Mouse (Mus musculus) fat pad, adult 2 months (tissue): ENCODE data around the gene Olfr78.

ENCODE experiments used
- DNase-seq: peaks from one replicate; pipeline ENCODE4 v3.0.0-alpha.2; 2011; ENCODE audit warnings: low read depth, low spot score; ENCODE audit errors: extremely low read depth

Gene Olfr78

DNA sequence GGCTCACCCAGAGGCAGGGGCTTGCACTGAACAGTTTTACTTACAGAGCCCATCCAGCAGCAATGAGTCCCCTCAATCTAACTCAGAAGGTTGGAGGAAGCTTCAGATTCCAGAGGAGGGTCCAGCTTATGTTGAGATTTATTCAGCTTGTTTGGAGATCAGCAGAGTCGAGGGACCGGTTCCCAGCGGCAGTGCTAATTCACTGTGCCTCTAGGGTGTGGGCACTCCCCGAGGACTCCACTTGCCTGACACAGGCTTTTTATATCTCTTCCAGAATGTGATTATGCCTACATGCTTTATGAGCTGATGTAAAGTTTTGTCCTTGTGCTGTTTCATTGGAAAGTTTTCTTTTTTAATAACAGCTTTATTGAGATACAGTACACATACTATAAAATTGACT is at the start of gene Olfr78, which contains the start of gene Olfr560:
Gene Olfr78, minus strand, starts transcription at position 206 of the 400 bp plus-strand sequence.
Gene Olfr560, minus strand, starts transcription at position 101 of the 400 bp plus-strand sequence.
- no peak for DNase-seq

DNA sequence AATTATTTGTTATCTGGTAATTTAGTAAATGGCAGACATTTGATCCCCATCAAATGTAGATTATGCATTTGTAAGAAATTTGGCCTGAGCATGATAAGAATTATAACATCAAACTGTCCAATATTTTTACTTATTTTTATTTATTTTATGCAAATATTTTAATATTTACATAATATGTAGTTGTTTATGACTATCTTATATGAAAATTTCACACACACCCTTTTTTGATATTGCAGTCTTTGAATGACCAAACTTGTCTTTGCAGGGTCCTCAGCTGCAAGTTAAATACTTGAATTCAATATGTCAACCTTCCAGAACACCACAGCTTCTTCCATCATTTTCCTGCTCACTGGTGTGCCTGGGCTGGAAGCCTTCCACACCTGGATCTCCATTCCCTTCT is 43.9 kb upstream of the Olfr78 start, which contains the start of gene Olfr564:
Gene Olfr564, plus strand, starts transcription at position 301 of the 400 bp plus-strand sequence.
- DNase-seq, result no peak

DNA sequence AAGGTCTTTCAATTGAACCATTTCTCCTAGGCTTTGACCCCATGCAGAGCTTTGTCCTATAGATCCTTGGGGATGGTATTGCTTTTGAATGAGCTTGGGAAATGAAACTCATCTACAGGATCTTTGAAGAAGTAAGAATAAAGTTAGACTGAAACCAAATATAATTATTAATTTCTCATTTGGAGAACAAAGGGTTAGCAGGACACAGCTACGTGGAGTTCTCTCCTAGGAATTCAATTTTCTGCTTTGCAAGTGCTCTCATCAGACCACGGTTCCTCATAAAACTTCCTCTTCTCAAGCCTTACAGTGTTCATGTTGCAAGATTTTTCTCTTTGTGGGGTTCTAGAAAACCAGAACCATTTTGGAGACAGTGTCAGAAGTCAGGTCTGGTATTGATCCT is 11.7 kb upstream of the Olfr78 start, which contains the start of gene Olfr561:
Gene Olfr561, plus strand, starts transcription at position 301 of the 400 bp plus-strand sequence.
- DNase-seq, result no peak

DNA sequence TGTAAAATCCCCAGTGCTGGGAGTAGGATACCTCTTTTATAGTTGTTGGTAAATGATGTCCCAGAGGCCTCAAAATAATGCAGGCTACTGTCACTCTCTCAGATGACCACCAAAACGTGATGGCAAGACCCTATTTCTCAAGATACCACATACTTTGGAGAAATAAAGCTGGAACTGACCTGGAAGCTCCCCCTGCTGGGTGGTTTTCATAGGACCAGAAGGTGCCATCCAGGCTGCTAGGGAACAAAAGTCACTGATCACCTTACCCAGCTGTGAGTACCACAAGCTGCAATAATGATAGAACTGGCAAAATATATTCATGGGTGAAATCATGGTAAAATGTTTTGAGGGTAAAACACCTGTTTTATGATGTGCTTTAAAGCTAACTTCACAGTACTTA is 7.2 kb downstream of the Olfr78 start:
- no peak for DNase-seq

DNA sequence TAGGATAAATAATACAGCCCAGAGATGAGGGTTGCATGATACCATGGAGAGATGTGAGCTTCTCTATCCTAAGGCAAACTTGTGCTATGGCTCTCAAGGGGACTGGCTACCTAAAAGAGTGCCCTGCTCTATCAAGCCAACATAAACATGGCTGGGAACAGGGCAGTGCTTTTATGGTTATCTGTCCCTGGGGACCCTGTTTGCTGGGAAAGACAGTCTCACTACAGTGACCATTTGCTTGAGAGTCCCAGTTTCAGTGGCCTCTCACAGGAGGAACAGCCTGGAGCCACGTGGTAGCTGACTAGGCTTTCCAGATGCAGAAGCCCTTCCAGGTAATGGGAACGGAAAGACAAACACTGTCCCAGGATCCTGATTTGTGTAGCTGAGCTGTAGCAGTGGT is 21.6 kb downstream of the Olfr78 start:
- no peak for DNase-seq

DNA sequence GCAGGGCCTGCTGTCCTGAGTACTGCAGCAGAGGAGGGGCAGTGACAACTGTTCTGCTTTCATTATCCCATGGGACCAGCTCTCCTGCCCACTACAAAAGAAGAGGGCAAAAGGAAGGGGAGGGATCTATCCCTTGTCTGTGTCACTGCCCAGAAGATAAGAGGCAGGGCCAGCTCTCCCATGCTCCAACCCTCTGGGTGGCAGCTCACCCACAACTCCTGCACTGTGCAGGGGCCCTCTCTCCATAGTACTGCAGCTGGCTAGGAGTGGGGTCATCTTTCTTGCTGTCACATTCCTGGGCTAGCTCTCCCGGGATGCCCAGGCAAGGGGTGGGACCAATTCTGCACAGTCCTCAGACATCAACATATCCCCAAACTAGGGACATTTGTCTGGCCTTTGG is 25.5 kb downstream of the Olfr78 start:
- DNase-seq, result no peak

DNA sequence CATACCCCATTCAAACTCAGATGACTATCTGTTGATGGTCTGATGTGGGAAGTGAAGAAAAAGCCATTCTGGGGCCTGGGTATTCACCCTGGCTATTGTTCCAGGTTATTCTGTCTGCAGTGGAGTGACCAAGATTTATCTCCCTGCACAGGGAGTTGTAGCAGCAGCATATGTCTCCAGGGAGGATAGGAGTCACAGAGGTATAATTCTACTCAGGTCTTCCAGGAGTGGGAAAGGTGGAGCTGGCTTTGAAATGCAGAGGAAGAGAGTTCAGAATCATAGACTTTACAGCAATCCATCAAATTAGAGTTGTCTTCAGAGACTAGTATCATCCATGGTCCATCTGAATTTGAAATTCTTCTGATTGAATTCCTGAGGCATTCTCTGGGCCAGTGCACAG is 31.9 kb downstream of the Olfr78 start, which contains the start of gene Olfr559:
Gene Olfr559, minus strand, starts transcription at position 101 of the 400 bp plus-strand sequence.
- no peak for DNase-seq

DNA sequence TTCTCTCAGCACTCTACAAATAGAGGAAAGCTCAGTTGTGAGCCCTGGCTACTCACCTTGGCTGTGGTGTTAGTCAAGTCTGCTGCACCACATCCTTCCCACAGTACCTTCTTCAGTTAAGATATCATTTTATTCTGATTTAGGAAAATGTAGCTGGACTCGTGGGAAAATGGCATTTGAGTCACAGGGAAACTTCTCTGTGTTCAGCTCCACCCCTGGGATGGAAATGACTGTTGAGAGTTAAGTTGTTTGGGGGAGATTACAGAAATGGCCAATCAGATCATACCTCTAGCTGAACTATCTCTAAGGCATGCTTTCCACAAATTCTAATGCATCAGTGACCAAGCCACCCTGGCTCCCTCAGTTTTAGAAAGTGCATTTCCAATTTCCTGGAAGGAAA is 40.3 kb downstream of the Olfr78 start, which contains the start of gene Olfr33:
Gene Olfr33, minus strand, starts transcription at position 101 of the 400 bp plus-strand sequence.
- DNase-seq, result no peak

DNA sequence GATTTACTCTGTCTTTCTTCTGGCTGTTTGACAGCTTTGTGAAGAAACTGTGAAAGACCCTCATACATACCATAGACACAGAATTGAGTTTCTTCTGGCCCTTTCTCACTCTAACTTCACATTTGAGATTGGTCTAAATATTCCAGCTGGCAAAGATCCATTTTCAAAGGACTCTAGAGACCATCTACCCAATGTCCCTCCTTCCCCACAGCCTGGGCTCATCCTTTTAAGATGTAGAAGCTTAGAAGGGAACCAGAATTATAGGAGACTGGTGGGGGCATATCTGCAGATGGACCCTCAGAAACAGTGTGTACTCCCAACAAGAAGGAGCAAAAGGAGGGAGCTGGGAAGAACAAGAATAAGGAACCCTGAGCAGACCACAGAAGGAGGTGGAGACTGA is 57.4 kb downstream of the Olfr78 start, which contains the start of gene Olfr558:
Gene Olfr558, plus strand, starts transcription at position 301 of the 400 bp plus-strand sequence.
- DNase-seq, result no peak

DNA sequence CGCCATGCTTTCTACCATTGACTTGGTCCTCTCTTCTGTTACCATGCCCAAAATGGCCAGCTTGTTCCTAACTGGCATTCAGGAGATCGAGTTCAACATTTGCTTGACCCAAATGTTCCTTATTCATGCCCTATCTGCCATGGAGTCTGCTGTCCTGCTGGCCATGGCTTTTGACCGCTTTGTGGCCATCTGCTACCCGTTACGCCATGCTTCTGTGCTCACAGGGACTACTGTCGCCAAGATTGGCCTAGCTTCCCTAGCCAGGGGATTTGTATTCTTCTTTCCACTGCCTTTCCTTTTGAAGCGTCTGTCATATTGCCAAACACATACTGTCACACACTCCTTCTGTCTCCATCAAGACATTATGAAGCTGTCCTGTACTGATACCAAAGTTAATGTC is 60.8 kb downstream of the Olfr78 start:
- DNase-seq, result no peak

DNA sequence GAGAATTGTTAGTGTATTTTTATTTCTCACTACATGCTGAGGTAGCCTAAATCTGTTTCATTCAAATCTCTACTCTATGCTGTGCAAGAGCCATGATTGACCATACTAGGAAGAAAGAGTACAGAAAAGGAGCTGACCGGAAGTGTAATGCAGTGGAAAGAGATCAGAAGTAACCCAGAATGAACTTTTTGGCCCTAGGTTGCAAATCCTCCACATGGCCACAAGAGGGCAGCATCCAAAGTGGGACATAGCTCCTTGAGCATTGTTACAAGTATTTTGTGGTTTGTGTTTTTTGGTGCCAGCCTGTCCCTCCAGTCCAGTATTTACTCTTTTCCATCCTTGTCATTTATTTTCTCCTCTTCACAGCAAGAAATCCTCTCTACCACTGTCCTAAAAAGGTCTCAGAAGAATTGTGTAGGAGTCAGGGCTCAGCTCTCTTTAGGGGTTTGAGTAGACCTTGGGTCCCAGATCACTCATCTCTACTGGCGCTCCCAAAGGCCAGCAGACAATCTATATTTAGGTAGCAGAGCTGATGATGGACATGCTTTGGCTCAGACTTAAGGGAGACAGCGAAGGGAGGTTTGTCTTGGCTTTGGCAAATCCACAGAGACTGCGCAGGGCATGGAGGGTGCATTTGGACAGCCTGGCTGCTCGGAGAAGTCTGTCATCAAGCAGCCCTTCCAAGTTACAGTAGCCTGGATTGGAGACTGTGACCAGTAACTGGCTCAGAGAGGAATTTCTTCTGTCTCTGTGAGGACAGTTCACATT is 63.7 kb downstream of the Olfr78 start, which contains the start of gene Olfr557:
Gene Olfr557, plus strand, starts transcription at position 553 of the 768 bp plus-strand sequence.
- no peak for DNase-seq
